Mouse (Mus musculus) ES-Bruce4 (cell line): ENCODE results near the gene Syngap1.

Experiments
- CTCF ChIP-seq: IDR thresholded peaks from one replicate; pipeline ENCODE4 v1.8.1; 2011; ENCODE audit warnings: low read depth, low read length
- EP300 ChIP-seq: IDR thresholded peaks from 2 replicates; pipeline ENCODE4 v1.6.1; 2011; ENCODE audit warnings: low read depth, low read length; ENCODE audit not compliant: insufficient read depth
- POLR2A ChIP-seq: IDR thresholded peaks from one replicate; pipeline ENCODE4 v1.8.1; 2011; ENCODE audit warnings: low read length; ENCODE audit not compliant: insufficient read depth

GRCm38 (mm10) chr17:26951952-26952877 is 11.2 kb downstream of the Syngap1 start:
- TF ChIP-seq EP300 (no peak), POLR2A (no peak), CTCF (no peak)
